Mouse (Mus musculus) brain, embryonic 14.5 days (tissue): ENCODE measurements around the gene Cntn1.

Experiments used
- CTCF ChIP-seq: fragments of 200-500 bp; IDR thresholded peaks from 2 replicates; pipeline ENCODE4 v1.5.1; 2012; ENCODE audit warnings: inconsistent platforms, mild to moderate bottlenecking, moderate library complexity, borderline replicate concordance; ENCODE audit not compliant: insufficient read depth, insufficient read length; ENCODE audit errors: extremely low read depth
- POLR2A ChIP-seq: fragments of 200-500 bp; IDR thresholded peaks from 2 replicates; pipeline ENCODE4 v1.6.1; 2012; ENCODE audit warnings: mild to moderate bottlenecking, inconsistent platforms, borderline replicate concordance; ENCODE audit not compliant: poor library complexity, insufficient read depth, insufficient read length, severe bottlenecking; ENCODE audit errors: extremely low read depth

- TF ChIP-seq POLR2A = no peak
- no peak for TF ChIP-seq CTCF
These were observed 217.9 kb downstream of the Cntn1 start for GRCm38 (mm10) chr15:92268741-92269322.
